Mouse (Mus musculus) hindbrain, embryonic 15.5 days (tissue): ENCODE measurements around the gene Ino80. TPM values are rescaled to one million over a fixed set of nuclear protein-coding genes. Genes with fewer than 3 reads are reported as not detected.

ENCODE experiments used
- ATAC-seq: fragments of 200-750 bp; cut with Nextera tagmentation; 2 replicates; pipeline ENCODE4 v1.8.0; 2017; ENCODE audit warnings: low read depth, moderate number of reproducible peaks, moderate TSS enrichment; ENCODE audit not compliant: low FRiP score
- H3K27ac ChIP-seq: fragments of 300-500 bp; sonication (generic); replicated peaks from 2 replicates; pipeline ENCODE4 v1.5.1; 2015; ENCODE audit warnings: mild to moderate bottlenecking, inconsistent platforms
- H3K27me3 ChIP-seq: fragments of 300-500 bp; sonication (generic); 2 replicates; pipeline ENCODE4 v1.6.1; 2015; ENCODE audit warnings: control low read depth, inconsistent platforms
- H3K36me3 ChIP-seq: fragments of 300-500 bp; sonication (generic); 2 replicates; pipeline ENCODE4 v1.6.1; 2015; ENCODE audit warnings: control low read depth, inconsistent platforms
- H3K4me1 ChIP-seq: fragments of 300-500 bp; sonication (generic); replicated peaks from 2 replicates; pipeline ENCODE4 v1.6.1; 2015; ENCODE audit warnings: control low read depth, inconsistent platforms
- H3K4me2 ChIP-seq: fragments of 300-500 bp; sonication (generic); 2 replicates; pipeline ENCODE4 v1.6.1; 2015; ENCODE audit warnings: moderate library complexity, mild to moderate bottlenecking, inconsistent platforms
- H3K4me3 ChIP-seq: fragments of 300-500 bp; sonication (generic); 2 replicates; pipeline ENCODE4 v1.5.1; 2015; ENCODE audit warnings: mild to moderate bottlenecking, inconsistent platforms
- H3K9ac ChIP-seq: fragments of 300-500 bp; sonication (generic); 2 replicates; pipeline ENCODE4 v1.6.1; 2015; ENCODE audit warnings: inconsistent platforms
- H3K9me3 ChIP-seq: fragments of 300-500 bp; sonication (generic); 2 replicates; pipeline ENCODE4 v1.6.1; 2016; ENCODE audit warnings: control low read depth, inconsistent platforms
- WGBS: fragments of 180-500 bp; shearing (Covaris S2); methylation state at CpG from one replicate; pipeline ENCODE4 v1.1.7; 2015; 5-methylcytosine and 5-hydroxymethylcytosine counted together
- polyA plus RNA-seq: library from polyadenylated mRNA; unstranded; fragments of >200 nt; fragmentation: Nextera tagmentation; extraction: Ambion mirVana; gene quantifications from 2 replicates; pipeline ENCODE4 v1.2.1, GENCODE M21; 2015

Gene Ino80
- polyA plus RNA-seq, 1 experiment from 2014 or later, result 2.9 TPM

GRCm38 (mm10) chr2:119344537-119345138 lies 132.8 kb downstream of the Ino80 start:
- no peak overlapping the region for H3K27ac ChIP-seq
- no peak overlapping the region for H3K4me2 ChIP-seq
- no peak overlapping the region for H3K9ac ChIP-seq
- no peak for ATAC-seq
- 63% methylated on average over 6 of the region's 6 CpGs for WGBS
- H3K27me3 ChIP-seq, result no peaks in the 10 kb centered on the region
- H3K36me3 ChIP-seq, result no peaks in the 10 kb centered on the region
- no peaks in the 10 kb centered on the region for H3K9me3 ChIP-seq
- no peak overlapping the region for H3K4me3 ChIP-seq
- H3K4me1 ChIP-seq, result no peaks in the 10 kb centered on the region

GRCm38 (mm10) chr2:119337425-119338265 lies 139.8 kb downstream of the Ino80 start:
- no peaks in the 10 kb centered on the region for H3K36me3 ChIP-seq
- peak overlapping the region; percentile 53 for H3K4me3 ChIP-seq
- peak overlapping the region; percentile 70 for H3K27ac ChIP-seq
- H3K27me3 ChIP-seq, result peaks cover 5% of the 10 kb centered on the region; the same call in 1 of the 2 replicates
- peak; percentile 85 for ATAC-seq
- no peaks in the 10 kb centered on the region for H3K9me3 ChIP-seq
- H3K4me1 ChIP-seq, result peaks cover 6% of the 10 kb centered on the region
- peak overlapping the region; percentile 89 for H3K4me2 ChIP-seq
- H3K9ac ChIP-seq, result peak overlapping the region; percentile 72
- 8% methylated on average over 59 of the region's 60 CpGs for WGBS

GRCm38 (mm10) chr2:119336470-119336869 lies 141.0 kb downstream of the Ino80 start:
- H3K27me3 ChIP-seq, result peaks cover 14% of the 10 kb centered on the region
- H3K4me3 ChIP-seq, result no peak overlapping the region
- H3K36me3 ChIP-seq, result no peaks in the 10 kb centered on the region
- H3K27ac ChIP-seq, result 0 out of 2 replicates have a peak overlapping the region, but pooled peaks have one; percentile 70
- ATAC-seq, result no peak
- no peaks in the 10 kb centered on the region for H3K9me3 ChIP-seq
- H3K4me1 ChIP-seq, result peaks cover 6% of the 10 kb centered on the region
- H3K9ac ChIP-seq, result no peak overlapping the region
- WGBS, result 71% methylated on average over 10 of the region's 10 CpGs
- H3K4me2 ChIP-seq, result no peak overlapping the region

GRCm38 (mm10) chr2:119336002-119336401 lies 141.5 kb downstream of the Ino80 start:
- ATAC-seq, result no peak

GRCm38 (mm10) chr2:119335535-119335934 lies 142.0 kb downstream of the Ino80 start:
- Histone ChIP-seq H3K27me3 (peaks cover 24% of the 10 kb centered on the region), H3K9me3 (no peaks in the 10 kb centered on the region), H3K9ac (no peak overlapping the region), H3K4me3 (no peak overlapping the region), H3K4me1 (peaks cover 6% of the 10 kb centered on the region), H3K36me3 (no peaks in the 10 kb centered on the region), H3K27ac (no peak overlapping the region), H3K4me2 (no peak overlapping the region)
- no peak for ATAC-seq
- 91% methylated on average over 1 of the region's 1 CpGs for WGBS

More at GRCm38 (mm10) chr2:119336002-119336401, 141.5 kb downstream of the Ino80 start:
- peaks cover 19% of the 10 kb centered on the region for H3K27me3 ChIP-seq
- H3K9me3 ChIP-seq, result no peaks in the 10 kb centered on the region
- H3K4me1 ChIP-seq, result peaks cover 6% of the 10 kb centered on the region
- no peak overlapping the region for H3K4me3 ChIP-seq
- H3K36me3 ChIP-seq, result no peaks in the 10 kb centered on the region
- H3K4me2 ChIP-seq, result no peak overlapping the region
- no peak overlapping the region for H3K9ac ChIP-seq
- WGBS, result 78% methylated on average over 2 of the region's 2 CpGs
- no peak overlapping the region for H3K27ac ChIP-seq

GRCm38 (mm10) chr2:119334964-119335525 lies 142.4 kb downstream of the Ino80 start:
- Histone ChIP-seq H3K9me3 (no peaks in the 10 kb centered on the region), H3K27ac (no peak overlapping the region), H3K9ac (no peak overlapping the region), H3K36me3 (no peaks in the 10 kb centered on the region), H3K4me3 (no peak overlapping the region), H3K4me1 (peaks cover 6% of the 10 kb centered on the region), H3K4me2 (no peak overlapping the region), H3K27me3 (peaks cover 29% of the 10 kb centered on the region)
- 71% methylated on average over 7 of the region's 7 CpGs for WGBS
- ATAC-seq, result no peak

- Histone ChIP-seq H3K9ac (no peak overlapping the region), H3K27me3 (peaks cover 35% of the 10 kb centered on the region), H3K36me3 (no peaks in the 10 kb centered on the region), H3K4me2 (no peak overlapping the region), H3K4me1 (peaks cover 11% of the 10 kb centered on the region), H3K27ac (no peak overlapping the region), H3K9me3 (no peaks in the 10 kb centered on the region), H3K4me3 (no peak overlapping the region)
- no peak for ATAC-seq
- 69% methylated on average over 1 of the region's 1 CpGs for WGBS
These were observed 143.4 kb downstream of the Ino80 start for GRCm38 (mm10) chr2:119334135-119334534.

- no peak for ATAC-seq
- Histone ChIP-seq H3K27me3 (peaks cover 52% of the 10 kb centered on the region), H3K4me2 (no peak overlapping the region), H3K9ac (no peak overlapping the region), H3K36me3 (no peaks in the 10 kb centered on the region), H3K9me3 (no peaks in the 10 kb centered on the region), H3K27ac (no peak overlapping the region), H3K4me3 (no peak overlapping the region), H3K4me1 (peaks cover 23% of the 10 kb centered on the region)
- 67% methylated on average over 24 of the region's 24 CpGs for WGBS
These were observed 145.3 kb downstream of the Ino80 start for GRCm38 (mm10) chr2:119332177-119332661.

GRCm38 (mm10) chr2:119330795-119331194 lies 146.7 kb downstream of the Ino80 start:
- Histone ChIP-seq H3K4me1 (peaks cover 36% of the 10 kb centered on the region), H3K36me3 (no peaks in the 10 kb centered on the region), H3K9me3 (no peaks in the 10 kb centered on the region), H3K9ac (no peak overlapping the region), H3K27me3 (peaks cover 59% of the 10 kb centered on the region), H3K4me2 (no peak overlapping the region), H3K4me3 (no peak overlapping the region), H3K27ac (no peak overlapping the region)
- WGBS, result 95% methylated on average over 8 of the region's 8 CpGs
- ATAC-seq, result no peak

GRCm38 (mm10) chr2:119329123-119329817 lies 148.2 kb downstream of the Ino80 start:
- H3K4me3 ChIP-seq, result no peak overlapping the region
- H3K9me3 ChIP-seq, result no peaks in the 10 kb centered on the region
- peaks cover 51% of the 10 kb centered on the region for H3K4me1 ChIP-seq
- no peak overlapping the region for H3K9ac ChIP-seq
- 46% methylated on average over 3 of the region's 3 CpGs for WGBS
- ATAC-seq, result no peak
- H3K27ac ChIP-seq, result no peak overlapping the region
- peak overlapping the region; percentile 96 for H3K4me2 ChIP-seq
- H3K36me3 ChIP-seq, result no peaks in the 10 kb centered on the region
- peaks cover 67% of the 10 kb centered on the region for H3K27me3 ChIP-seq

- no peak overlapping the region for H3K9ac ChIP-seq
- peak overlapping the region; percentile 47 for H3K4me3 ChIP-seq
- peak overlapping the region; percentile 96 for H3K4me2 ChIP-seq
- H3K27ac ChIP-seq, result no peak overlapping the region
- no peaks in the 10 kb centered on the region for H3K36me3 ChIP-seq
- no peaks in the 10 kb centered on the region for H3K9me3 ChIP-seq
- no peak for ATAC-seq
- peaks cover 73% of the 10 kb centered on the region for H3K27me3 ChIP-seq
- 27% methylated on average over 5 of the region's 5 CpGs for WGBS
- peaks cover 57% of the 10 kb centered on the region for H3K4me1 ChIP-seq
These were observed 148.9 kb downstream of the Ino80 start for GRCm38 (mm10) chr2:119328546-119328945.
